Mouse (Mus musculus) liver, embryonic 13.5 days (tissue): ENCODE data around the gene Fancc. TPM values are rescaled to one million over a fixed set of nuclear protein-coding genes. Genes with fewer than 3 reads are reported as not detected.

ENCODE experiments used
- ATAC-seq: fragments of 200-750 bp; cut with Nextera tagmentation; 2 replicates; pipeline ENCODE4 v1.8.0; 2017; ENCODE audit warnings: low read depth, mild to moderate bottlenecking, moderate number of reproducible peaks, moderate library complexity
- DNase-seq: peaks from one replicate; pipeline ENCODE4 v3.0.0; 2022
- H3K27ac ChIP-seq: fragments of 300-500 bp; sonication (generic); 2 replicates; pipeline ENCODE4 v1.5.1; 2015; ENCODE audit warnings: moderate library complexity, mild to moderate bottlenecking, inconsistent platforms
- H3K27me3 ChIP-seq: fragments of 300-500 bp; sonication (generic); 2 replicates; pipeline ENCODE4 v1.6.1; 2015; ENCODE audit warnings: mild to moderate bottlenecking, inconsistent platforms
- H3K36me3 ChIP-seq: fragments of 300-500 bp; sonication (generic); 2 replicates; pipeline ENCODE4 v1.6.1; 2015; ENCODE audit warnings: mild to moderate bottlenecking, inconsistent platforms
- H3K4me1 ChIP-seq: fragments of 300-500 bp; sonication (generic); replicated peaks from 2 replicates; pipeline ENCODE4 v1.6.1; 2015; ENCODE audit warnings: inconsistent platforms
- H3K4me2 ChIP-seq: fragments of 300-500 bp; sonication (generic); 2 replicates; pipeline ENCODE4 v1.6.1; 2015; ENCODE audit warnings: inconsistent platforms, mild to moderate bottlenecking, moderate library complexity
- H3K4me3 ChIP-seq: fragments of 300-500 bp; sonication (generic); replicated peaks from 2 replicates; pipeline ENCODE4 v1.5.1; 2015; ENCODE audit warnings: mild to moderate bottlenecking, inconsistent platforms
- H3K9ac ChIP-seq: fragments of 300-500 bp; sonication (generic); 2 replicates; pipeline ENCODE4 v1.6.1; 2015; ENCODE audit warnings: mild to moderate bottlenecking, inconsistent platforms
- H3K9me3 ChIP-seq: fragments of 300-500 bp; sonication (generic); replicated peaks from 2 replicates; pipeline ENCODE4 v1.6.1; 2016; ENCODE audit warnings: inconsistent platforms
- WGBS: fragments of 180-500 bp; shearing (Covaris S2); methylation state at CpG from one replicate; pipeline ENCODE4 v1.1.7; 2015; ENCODE audit not compliant: insufficient replicate concordance; 5-methylcytosine and 5-hydroxymethylcytosine counted together
- polyA plus RNA-seq: library from polyadenylated mRNA; unstranded; fragments of >200 nt; fragmentation: Nextera tagmentation; extraction: Ambion mirVana; gene quantifications from 2 replicates; pipeline ENCODE4 v1.2.1, GENCODE M21; 2015

The Fancc gene
- polyA plus RNA-seq, 1 experiment from 2014 or later, result 9.2 TPM

GRCm38 (mm10) chr13:63513374-63514098, 16.5 kb upstream of the Fancc start:
- no peak for DNase-seq
- Histone ChIP-seq H3K9me3 (no peaks in the 10 kb centered on the region), H3K36me3 (peaks cover 96% of the 10 kb centered on the region), H3K27me3 (no peaks in the 10 kb centered on the region), H3K27ac (no peak overlapping the region), H3K9ac (no peak overlapping the region), H3K4me2 (no peak overlapping the region), H3K4me1 (no peaks in the 10 kb centered on the region), H3K4me3 (no peak overlapping the region)
- ATAC-seq, result no peak
- 82% methylated on average over 26 of the region's 26 CpGs for WGBS

DNA sequence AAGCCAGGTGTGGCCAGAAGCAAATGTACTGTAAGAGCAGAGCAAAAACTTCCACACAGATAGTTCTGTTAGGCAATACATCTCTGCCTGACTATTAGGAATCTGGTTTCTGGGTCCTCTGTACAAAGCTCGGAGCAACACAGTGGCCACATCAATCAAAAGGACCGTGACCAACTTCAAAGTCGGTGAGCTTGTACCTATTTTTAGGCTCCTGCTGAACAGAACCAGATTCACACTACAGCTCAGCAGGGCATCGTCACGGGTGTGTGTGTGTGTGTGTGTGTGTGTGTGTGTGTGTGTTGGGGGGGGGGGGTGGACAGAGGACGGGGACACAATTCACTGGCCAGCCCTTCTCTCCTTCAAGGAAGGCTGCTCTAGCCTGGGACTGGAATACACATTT, 15.3 kb upstream of the Fancc start:
- Histone ChIP-seq H3K4me2 (no peak overlapping the region), H3K27ac (no peak overlapping the region), H3K9ac (no peak overlapping the region), H3K36me3 (peaks cover 95% of the 10 kb centered on the region), H3K27me3 (no peaks in the 10 kb centered on the region), H3K4me3 (no peak overlapping the region), H3K9me3 (no peaks in the 10 kb centered on the region), H3K4me1 (no peaks in the 10 kb centered on the region)
- DNase-seq (no peak), ATAC-seq (no peak)
- WGBS, result 77% methylated on average over 5 of the region's 6 CpGs

DNA sequence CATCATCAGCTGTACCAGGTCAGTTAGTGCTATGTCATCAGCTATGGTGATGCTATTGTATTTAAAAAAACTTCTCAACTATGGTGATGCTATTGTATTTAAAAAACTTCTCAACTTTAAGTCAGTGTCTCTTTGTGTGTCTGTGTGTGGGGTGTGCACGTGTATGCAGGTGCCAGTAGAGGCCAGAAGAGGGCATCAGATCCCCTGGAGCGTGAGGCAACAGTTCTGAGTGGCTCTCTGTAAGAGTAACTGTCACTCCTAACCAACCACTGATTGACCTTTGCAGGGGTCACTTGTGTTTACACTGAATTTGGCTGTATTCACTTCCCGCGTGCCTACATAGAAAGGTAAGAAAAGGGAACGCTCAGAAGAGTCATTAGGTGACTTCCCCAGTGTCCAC, 10.7 kb upstream of the Fancc start:
- no peaks in the 10 kb centered on the region for H3K4me1 ChIP-seq
- H3K4me2 ChIP-seq, result no peak overlapping the region
- H3K27ac ChIP-seq, result no peak overlapping the region
- no peaks in the 10 kb centered on the region for H3K27me3 ChIP-seq
- DNase-seq, result no peak
- H3K9ac ChIP-seq, result no peak overlapping the region
- H3K4me3 ChIP-seq, result no peak overlapping the region
- no peak for ATAC-seq
- no peaks in the 10 kb centered on the region for H3K9me3 ChIP-seq
- peaks cover 49% of the 10 kb centered on the region for H3K36me3 ChIP-seq
- 84% methylated on average over 5 of the region's 5 CpGs for WGBS

DNA sequence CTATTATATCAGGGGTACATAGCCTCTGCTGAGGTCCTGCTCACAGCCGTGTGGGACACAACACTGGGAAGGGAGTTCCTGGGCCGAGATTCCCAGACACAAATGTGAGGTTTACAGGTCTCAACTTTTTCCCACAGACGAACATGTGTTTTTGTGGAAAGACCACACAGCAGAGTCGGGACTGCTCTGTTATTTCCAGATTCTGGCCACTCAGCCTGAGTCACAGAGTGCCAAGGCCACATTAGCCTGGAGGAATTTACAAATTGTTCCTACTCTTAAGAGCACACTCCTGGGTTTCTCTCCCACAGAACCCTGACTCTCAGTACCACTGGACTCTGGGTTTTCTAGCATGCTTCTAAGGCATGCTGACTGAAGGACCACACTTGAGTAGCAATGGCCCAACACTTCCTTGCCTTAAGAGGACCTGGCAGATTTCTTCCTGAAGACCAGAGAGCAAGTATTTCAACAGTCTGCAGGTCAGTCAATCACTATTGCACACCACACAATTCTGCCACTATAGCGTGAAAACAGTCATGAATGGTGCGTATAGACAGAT, 10.0 kb upstream of the Fancc start:
- ATAC-seq (no peak), DNase-seq (no peak)
- H3K27me3 ChIP-seq, result no peaks in the 10 kb centered on the region
- no peak overlapping the region for H3K27ac ChIP-seq
- no peak overlapping the region for H3K9ac ChIP-seq
- H3K4me2 ChIP-seq, result no peak overlapping the region
- peaks cover 42% of the 10 kb centered on the region for H3K36me3 ChIP-seq
- no peaks in the 10 kb centered on the region for H3K9me3 ChIP-seq
- no peaks in the 10 kb centered on the region for H3K4me1 ChIP-seq
- WGBS, result 72% methylated on average over 6 of the region's 6 CpGs
- H3K4me3 ChIP-seq, result no peak overlapping the region

DNA sequence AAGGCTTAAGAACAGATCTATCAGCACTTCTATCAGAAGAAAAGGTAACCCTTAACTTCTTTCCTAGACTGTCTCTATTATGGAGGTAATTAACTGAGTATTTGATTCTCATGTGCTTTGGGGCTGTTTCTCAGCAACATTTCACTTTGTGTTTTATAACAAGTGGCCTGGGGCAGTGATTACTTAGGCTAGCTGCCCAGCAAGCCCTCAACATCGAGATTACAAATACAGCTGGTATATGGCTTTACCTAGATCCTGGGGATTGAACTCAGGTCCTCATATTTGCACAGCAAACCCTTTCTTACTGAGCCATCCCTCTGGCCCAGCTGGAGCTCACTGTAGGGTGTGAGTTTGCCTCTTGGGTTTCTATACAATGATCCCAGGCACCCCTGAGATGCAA, 9.3 kb upstream of the Fancc start:
- Histone ChIP-seq H3K36me3 (peaks cover 35% of the 10 kb centered on the region), H3K9me3 (no peaks in the 10 kb centered on the region), H3K4me2 (no peak overlapping the region), H3K9ac (no peak overlapping the region), H3K4me1 (no peaks in the 10 kb centered on the region), H3K27me3 (no peaks in the 10 kb centered on the region), H3K27ac (no peak overlapping the region), H3K4me3 (no peak overlapping the region)
- DNase-seq (no peak), ATAC-seq (no peak)
- 58% methylated on average over 1 of the region's 1 CpGs for WGBS

DNA sequence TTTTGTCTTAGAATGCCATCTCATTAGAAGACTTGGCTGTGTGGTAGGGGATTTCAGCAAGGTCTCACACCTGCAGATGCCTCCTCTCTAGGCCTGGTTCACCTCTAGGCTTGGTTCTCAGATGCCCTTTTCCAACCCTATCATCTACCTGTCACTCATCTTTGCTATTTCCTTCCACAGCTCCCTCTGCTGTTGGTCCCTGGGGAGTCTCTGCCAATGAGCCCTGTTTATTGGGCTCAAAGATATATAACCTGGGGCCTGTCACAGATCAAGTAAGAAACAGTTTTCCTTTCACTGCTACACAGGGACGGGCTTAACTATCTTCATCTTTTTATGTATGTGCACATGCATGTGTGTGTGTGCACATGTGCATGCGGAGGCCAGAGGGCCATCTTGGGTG, 5.3 kb upstream of the Fancc start:
- Histone ChIP-seq H3K4me2 (no peak overlapping the region), H3K36me3 (peaks cover under 1% of the 10 kb centered on the region; the same call in 1 of the 2 replicates), H3K4me3 (no peak overlapping the region), H3K9me3 (no peaks in the 10 kb centered on the region), H3K27ac (no peak overlapping the region), H3K4me1 (no peaks in the 10 kb centered on the region), H3K9ac (no peak overlapping the region), H3K27me3 (no peaks in the 10 kb centered on the region; the same call in 1 of the 2 replicates)
- no peak for ATAC-seq
- DNase-seq, result no peak
- WGBS, result 83% methylated on average over 2 of the region's 2 CpGs

GRCm38 (mm10) chr13:63499489-63499888, 2.4 kb upstream of the Fancc start:
- H3K4me1 ChIP-seq, result no peaks in the 10 kb centered on the region
- no peak overlapping the region for H3K4me2 ChIP-seq

DNA sequence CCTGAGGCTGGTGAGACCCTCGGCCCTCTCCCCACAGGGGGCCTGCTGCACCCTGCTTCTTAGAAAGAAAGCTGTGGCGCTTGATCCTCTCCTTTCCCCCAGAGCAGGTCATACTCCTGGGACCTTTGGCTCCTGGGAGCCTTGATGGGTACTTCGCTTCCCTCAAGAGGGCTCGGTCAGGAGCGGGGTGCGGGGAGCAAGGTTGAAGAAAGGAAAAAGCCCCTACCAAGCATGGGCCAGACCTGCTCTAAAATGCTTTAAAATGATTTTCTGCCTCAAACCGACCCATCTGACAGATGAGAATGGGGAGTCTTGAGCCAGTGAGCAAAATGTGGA, 9.4 kb downstream of the Fancc start:
- DNase-seq (no peak), ATAC-seq (no peak)
- H3K4me3 ChIP-seq, result no peak overlapping the region
- no peaks in the 10 kb centered on the region for H3K4me1 ChIP-seq
- no peaks in the 10 kb centered on the region for H3K9me3 ChIP-seq
- H3K36me3 ChIP-seq, result no peaks in the 10 kb centered on the region
- no peaks in the 10 kb centered on the region for H3K27me3 ChIP-seq
- WGBS, result 61% methylated on average over 7 of the region's 7 CpGs
- H3K4me2 ChIP-seq, result no peak overlapping the region
- H3K27ac ChIP-seq, result no peak overlapping the region
- no peak overlapping the region for H3K9ac ChIP-seq

More at GRCm38 (mm10) chr13:63499489-63499888, 2.4 kb upstream of the Fancc start:
- no peak overlapping the region for H3K9ac ChIP-seq
- WGBS, result 56% methylated on average over 2 of the region's 2 CpGs
- H3K9me3 ChIP-seq, result no peaks in the 10 kb centered on the region
- ATAC-seq (no peak), DNase-seq (no peak)
- no peaks in the 10 kb centered on the region for H3K36me3 ChIP-seq
- peaks cover 16% of the 10 kb centered on the region for H3K27me3 ChIP-seq
- no peak overlapping the region for H3K4me3 ChIP-seq
- H3K27ac ChIP-seq, result no peak overlapping the region

DNA sequence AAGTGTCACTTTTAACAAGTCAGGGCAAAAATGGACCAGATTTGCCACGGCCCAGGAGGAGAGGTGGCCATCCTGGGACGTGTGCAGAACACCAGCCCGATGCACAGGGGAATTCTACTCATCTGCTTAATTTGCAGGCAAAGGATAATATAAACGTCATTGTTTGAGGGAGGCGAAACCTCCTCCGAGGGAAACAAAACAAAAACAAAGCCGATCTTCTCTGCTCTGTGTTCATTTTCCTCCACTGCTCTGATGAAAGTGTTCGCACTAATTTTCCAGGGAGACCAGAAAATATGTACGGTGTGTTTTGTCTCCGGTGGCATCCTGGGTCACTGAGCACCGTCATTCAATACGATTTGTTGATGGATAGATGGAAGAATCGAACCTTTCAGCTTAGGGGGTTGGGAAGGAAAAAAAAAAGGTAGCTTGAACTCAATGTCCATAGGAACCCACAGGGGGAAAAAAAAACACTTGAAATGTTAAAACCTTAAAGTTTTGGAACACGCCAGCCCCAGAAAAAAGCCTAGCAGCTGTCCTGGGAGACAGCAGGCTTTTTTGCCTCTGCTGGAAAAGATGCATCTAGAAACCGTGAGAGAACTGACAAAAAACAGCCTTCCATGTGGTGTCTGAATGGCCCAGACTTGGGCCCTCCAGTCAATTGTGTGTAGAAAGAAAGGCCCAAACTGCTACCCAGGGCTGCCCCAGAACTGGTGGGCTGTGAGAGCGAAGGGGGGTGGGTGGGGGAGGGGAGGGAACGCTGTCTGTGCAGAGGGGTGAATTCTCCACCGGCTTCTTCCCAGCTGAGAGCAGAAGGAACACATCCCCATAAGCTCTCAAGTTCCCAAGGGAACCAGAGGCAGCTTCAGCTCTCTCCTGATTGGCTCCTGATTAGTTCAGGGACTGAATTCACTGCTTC, 10.0 kb downstream of the Fancc start:
- Histone ChIP-seq H3K36me3 (no peaks in the 10 kb centered on the region), H3K27ac (no peak overlapping the region), H3K4me3 (no peak overlapping the region), H3K9me3 (no peaks in the 10 kb centered on the region), H3K4me2 (no peak overlapping the region), H3K9ac (no peak overlapping the region), H3K27me3 (no peaks in the 10 kb centered on the region), H3K4me1 (no peaks in the 10 kb centered on the region)
- 50% methylated on average over 18 of the region's 18 CpGs for WGBS
- ATAC-seq (no peak), DNase-seq (no peak)

DNA sequence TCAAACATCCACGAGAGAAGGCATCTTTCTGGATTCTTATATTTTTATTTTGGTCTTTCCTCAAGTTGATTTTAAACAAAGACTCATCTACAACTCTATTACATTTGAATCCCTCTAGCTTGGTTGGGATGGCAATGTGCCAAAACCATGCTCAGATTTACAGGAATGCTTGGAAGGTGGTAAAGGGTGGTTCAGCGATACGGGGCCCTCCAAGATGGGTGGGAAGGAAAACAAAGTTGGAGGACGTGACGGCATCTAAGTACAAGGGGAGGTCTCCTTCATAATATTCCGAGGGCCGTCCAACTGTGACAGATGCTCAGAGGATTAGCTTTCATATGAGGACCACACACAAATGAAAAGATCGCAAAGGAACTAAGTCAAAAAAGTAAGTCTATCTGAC, 21.7 kb downstream of the Fancc start:
- DNase-seq (no peak), ATAC-seq (no peak)
- WGBS, result 78% methylated on average over 8 of the region's 8 CpGs
- Histone ChIP-seq H3K4me3 (no peak overlapping the region), H3K27ac (no peak overlapping the region), H3K4me1 (no peaks in the 10 kb centered on the region), H3K4me2 (no peak overlapping the region), H3K36me3 (no peaks in the 10 kb centered on the region), H3K9ac (no peak overlapping the region), H3K27me3 (no peaks in the 10 kb centered on the region), H3K9me3 (no peaks in the 10 kb centered on the region)

- Histone ChIP-seq H3K36me3 (no peaks in the 10 kb centered on the region), H3K27me3 (no peaks in the 10 kb centered on the region), H3K9me3 (no peaks in the 10 kb centered on the region), H3K4me2 (no peak overlapping the region), H3K9ac (no peak overlapping the region), H3K4me3 (no peak overlapping the region), H3K27ac (no peak overlapping the region), H3K4me1 (no peaks in the 10 kb centered on the region)
- ATAC-seq, result no peak
- 70% methylated on average over 5 of the region's 5 CpGs for WGBS
- DNase-seq, result no peak
These were observed 44.2 kb downstream of the Fancc start for GRCm38 (mm10) chr13:63452898-63453297.
